Mouse (Mus musculus): Measurements from ENCODE around the gene Sertad1.

DNA sequence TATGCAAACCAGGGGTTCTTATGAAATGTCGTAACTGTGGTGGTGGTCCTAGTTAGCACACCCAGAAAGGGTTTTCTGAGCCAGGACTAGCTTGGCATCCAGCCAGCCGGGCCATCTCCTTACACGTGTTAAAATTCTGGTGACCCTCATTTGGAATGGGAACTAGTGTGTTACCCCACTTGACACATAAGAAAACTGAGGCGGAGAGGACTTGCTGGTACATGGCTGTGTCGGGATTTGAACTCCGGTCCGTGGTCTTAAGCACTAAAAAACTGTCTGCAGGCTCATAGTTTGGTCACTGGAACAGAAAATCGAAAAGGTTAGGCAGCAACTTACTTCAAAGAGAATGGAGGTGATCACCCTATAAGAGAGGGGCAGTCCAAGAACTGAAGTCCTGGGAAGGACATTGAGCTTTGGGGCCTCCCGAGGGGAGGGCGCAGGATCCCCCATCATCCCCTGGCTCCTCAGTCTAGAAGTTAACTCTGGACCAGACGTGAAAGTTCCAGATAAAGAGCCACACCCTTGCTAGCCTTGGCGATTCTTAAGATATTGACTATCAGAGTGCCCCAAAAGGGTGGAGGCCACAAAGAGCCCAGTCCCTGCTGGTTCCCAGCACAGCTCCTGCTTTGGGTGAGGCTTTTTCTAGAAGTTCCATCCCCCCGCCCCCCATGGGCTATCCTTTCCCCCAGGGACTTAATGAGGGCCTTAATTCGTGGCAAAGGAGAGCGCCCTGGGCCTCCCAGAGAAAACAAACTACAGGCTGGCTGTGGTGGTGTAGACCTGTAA is 38.1 kb upstream of the Sertad1 start:
- TF ChIP-seq CTCF (IDR thresholded peaks at IDR 0.05) (no peak), EP300 (IDR thresholded peaks at IDR 0.05; ENCODE audit: insufficient read depth, low read depth, low read length) (no peak), POLR2A (IDR thresholded peaks at IDR 0.05; ENCODE audit: insufficient read depth, low read depth, low read length) (no peak)
